Mouse (Mus musculus) skeletal muscle tissue, postnatal 0 days (tissue): ENCODE data around the gene Txndc9. TPM values are rescaled to one million over a fixed set of nuclear protein-coding genes. Genes with fewer than 3 reads are reported as not detected.

Experiments
- polyA plus RNA-seq: library from polyadenylated mRNA; unstranded; fragments of >200 nt; fragmentation: Nextera tagmentation; extraction: Ambion mirVana; gene quantifications from 2 replicates; pipeline ENCODE4 v1.2.1, GENCODE M21; 2015

Txndc9 gene
- polyA plus RNA-seq = 77.4 and 79.0 TPM in 2 replicates

GRCm38 (mm10) chr1:37997867-37998266 lies at the start of gene Txndc9, which contains the start of gene Eif5b:
Gene Txndc9, minus strand, starts transcription at chr1:37997893.
Gene Eif5b, plus strand, starts transcription at chr1:37998010.

GRCm38 (mm10) chr1:37957659-37958058 lies 40.0 kb downstream of the Txndc9 start, which contains the start of gene Lyg1:
Gene Lyg1, minus strand, starts transcription at chr1:37957759.

Other genes starting within 250 kb of the Txndc9 start
- gene Tsga10, start 131.5 kb downstream of the Txndc9 start, polyA plus RNA-seq = 3.5 and 4.1 TPM in 2 replicates
- 10.2 and 12.0 TPM in 2 replicates for gene Lipt1, start 126.2 kb downstream of the Txndc9 start, polyA plus RNA-seq
- gene Mitd1, start 107.5 kb downstream of the Txndc9 start, polyA plus RNA-seq = 7.5 and 9.9 TPM in 2 replicates
- 389 and 482 TPM in 2 replicates for gene Mrpl30, start 107.4 kb downstream of the Txndc9 start, polyA plus RNA-seq
- not detected in 2 replicates for gene Lyg2, start 81.4 kb downstream of the Txndc9 start, polyA plus RNA-seq
- not detected in 2 replicates for gene Lyg1, start 40.1 kb downstream of the Txndc9 start, polyA plus RNA-seq
- gene Eif5b, start 117 bp upstream of the Txndc9 start, polyA plus RNA-seq = 13.3 and 16.2 TPM in 2 replicates
- 10.5 and 11.0 TPM in 2 replicates for gene Rev1, start 131.9 kb upstream of the Txndc9 start, polyA plus RNA-seq